Mouse (Mus musculus) kidney, adult 2 months (tissue): ENCODE measurements at regions not wholly inside any gene's neighbourhood (a gene's known extent, or its start where the extent isn't known, plus 50 kb on each side); places are given as distances from the start of the nearest gene placed in this dataset.

Experiments used
- CTCF ChIP-seq: fragments of 200-500 bp; conservative IDR thresholded peaks from 2 replicates; pipeline ENCODE4 v1.5.1; 2011; ENCODE audit warnings: low read depth, mild to moderate bottlenecking, control low read depth, low read length, moderate library complexity, mixed read lengths; ENCODE audit not compliant: insufficient read depth, insufficient read length
- POLR2A ChIP-seq: fragments of 200-500 bp; IDR thresholded peaks from one replicate; pipeline ENCODE4 v1.6.1; 2011; ENCODE audit warnings: low read depth, low read length, control low read depth

- TF ChIP-seq CTCF = no peak
- TF ChIP-seq POLR2A = no peak
Observed at GRCm38 (mm10) chr6:141097338-141098122, 151.5 kb upstream of the Pde3a start.
